Mouse (Mus musculus): ENCODE measurements around the gene Gm2030.
"Not testable (repeated sequence)": the region's sequence is repeated elsewhere in the genome, so short reads cannot be mapped to it uniquely, and the experiment has no call there.

Gene Gm2030

GRCm38 (mm10) chrX:26309944-26310343 lies at the start of gene Gm2030:
TSS of gene Gm2030 (minus strand) at chrX:26310044.
- DNase-seq = not testable (repeated sequence)
